Mouse (Mus musculus) mesoderm, embryonic 11.5 days (tissue): ENCODE data around the gene Plcb4.
A peak's percentile ranks its signal among the peaks of the same experiment; 100 is the strongest.

ENCODE experiments used
- DNase-seq: peaks from one replicate; pipeline ENCODE4 v3.0.0-alpha.2; 2012; ENCODE audit warnings: low read depth, low spot score

The Plcb4 gene

DNA sequence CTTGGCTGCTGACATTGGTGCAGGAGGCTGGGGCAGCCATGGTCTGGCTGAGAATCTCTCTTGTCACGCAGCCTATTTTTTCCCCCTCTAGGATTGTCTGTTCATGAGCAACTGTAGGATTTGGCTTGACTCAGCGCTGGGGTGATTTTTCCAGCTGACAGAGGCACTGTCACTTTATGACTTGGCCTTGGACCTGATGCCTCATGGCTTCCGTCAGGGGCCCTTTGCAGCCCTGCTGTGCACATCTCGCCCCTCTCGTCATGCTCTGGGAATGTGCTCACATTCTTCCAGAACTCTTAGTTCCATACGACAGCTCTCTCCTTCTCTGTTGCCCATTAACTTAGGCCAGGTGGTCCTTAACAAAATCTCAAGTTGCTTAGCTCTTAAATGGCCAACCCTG, 152.0 kb downstream of the Plcb4 start:
- peak; percentile 23 for DNase-seq

DNA sequence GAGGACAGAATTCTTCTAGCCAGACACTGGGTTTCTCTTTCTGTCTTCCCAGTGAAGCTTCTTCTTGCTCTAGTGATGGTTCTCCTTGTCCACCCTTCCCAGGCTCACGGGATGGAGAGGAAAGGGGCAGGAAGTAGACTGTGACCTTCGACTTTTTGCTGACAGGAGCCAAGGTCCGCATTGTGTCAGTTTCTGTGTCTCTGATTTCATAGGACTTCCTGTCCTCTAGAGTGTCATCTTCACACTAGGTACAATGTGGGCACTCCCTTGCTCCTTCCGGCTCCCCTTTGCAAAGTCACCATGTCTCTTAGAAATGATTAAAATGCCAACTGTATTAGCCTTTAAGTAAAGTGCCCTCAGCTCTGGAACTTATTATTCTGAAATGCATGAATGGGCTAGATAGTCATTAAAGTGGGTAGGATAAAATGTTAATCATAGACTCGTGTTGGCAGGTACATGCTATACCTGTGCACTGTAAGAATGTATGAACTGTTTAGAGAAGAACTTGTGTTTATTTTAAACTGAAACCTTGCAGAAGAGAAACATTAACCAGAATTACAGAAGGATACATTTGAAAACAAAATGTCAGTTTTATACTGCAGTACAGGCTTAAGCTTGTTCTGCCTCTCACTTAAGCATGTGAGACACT, 152.8 kb downstream of the Plcb4 start:
- DNase-seq: no peak

DNA sequence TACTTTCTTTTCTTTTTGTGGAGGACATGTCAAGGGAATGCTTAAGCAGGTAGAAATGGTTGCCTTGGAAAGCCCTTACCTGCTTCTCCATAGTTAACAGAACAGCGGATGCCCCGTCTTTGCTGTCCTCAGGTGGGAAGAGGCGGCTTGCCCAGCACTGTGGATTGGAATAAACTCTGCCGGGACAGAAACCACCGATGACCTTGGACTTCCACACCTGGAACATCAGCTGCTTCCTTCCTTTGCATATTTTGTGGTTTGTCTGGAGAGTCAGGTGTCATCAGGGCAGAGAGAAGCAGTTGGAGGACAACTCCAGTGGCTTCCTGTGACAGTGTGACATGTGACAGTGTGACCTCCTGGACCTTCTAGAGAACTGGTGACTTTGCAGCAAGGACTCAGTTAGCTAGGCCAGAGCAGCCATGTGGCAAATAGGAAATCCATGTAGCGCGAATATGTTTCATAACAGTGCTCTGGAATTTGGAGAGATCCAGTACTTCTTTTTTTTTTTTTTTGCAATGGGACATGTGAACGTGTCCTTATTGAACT, 154.0 kb downstream of the Plcb4 start:
- no peak for DNase-seq

DNA sequence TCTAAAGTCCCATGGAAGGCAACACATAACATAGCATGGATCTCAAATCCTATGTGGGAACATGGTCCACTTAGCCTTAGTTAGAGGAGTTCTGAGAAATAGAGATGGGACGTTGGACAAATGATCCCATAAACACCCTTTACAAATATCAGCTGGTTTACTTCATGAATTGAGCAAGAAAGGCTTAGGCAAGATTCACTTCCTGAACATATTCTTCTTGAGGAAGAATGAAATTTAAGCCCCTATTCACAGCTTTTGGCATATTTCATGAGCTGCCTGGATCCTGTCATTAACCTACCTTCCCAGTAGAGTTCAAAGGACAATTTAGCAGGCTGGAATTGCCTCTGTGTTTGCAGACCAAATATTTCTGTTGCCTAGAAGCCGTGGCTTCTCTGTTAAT, 161.9 kb downstream of the Plcb4 start:
- DNase-seq: no peak

DNA sequence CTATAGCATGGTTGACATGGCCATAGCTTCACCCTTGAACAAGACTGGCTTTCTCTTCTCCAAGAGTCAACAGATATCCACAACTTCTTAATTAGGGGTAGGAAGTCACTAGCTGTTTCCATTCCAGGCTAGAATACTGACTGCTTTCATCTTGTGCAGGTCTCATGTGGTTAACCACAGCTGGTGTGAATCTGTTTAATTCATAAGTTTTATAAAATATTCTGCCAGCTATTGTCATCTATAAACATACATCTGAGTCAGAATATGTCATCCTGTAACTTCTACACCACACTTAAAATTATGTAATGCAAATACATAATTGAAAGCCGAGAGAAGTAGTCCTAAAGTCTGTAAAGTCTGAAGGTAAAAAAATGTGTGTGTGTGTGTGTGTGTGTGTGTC, 164.9 kb downstream of the Plcb4 start:
- no peak for DNase-seq

DNA sequence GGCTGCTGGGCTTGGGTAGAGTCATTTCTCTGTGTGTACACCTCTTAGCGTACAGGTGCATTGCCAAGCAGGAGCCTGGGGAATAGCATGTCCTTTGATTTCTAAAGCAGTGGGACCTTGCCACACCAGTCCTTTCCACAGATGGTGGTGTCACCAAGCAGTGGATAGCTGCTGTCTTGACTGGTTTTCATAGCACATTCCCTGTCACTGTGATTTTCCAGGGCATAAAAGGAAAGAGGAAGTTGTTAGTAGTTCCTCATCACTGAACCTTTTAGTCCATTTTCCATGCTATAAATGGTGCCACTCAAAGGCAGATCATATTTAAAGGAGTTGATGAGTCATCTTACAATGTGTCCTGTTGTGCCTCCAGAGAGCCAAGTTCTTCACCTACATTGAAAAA, 165.9 kb downstream of the Plcb4 start:
- DNase-seq: no peak

DNA sequence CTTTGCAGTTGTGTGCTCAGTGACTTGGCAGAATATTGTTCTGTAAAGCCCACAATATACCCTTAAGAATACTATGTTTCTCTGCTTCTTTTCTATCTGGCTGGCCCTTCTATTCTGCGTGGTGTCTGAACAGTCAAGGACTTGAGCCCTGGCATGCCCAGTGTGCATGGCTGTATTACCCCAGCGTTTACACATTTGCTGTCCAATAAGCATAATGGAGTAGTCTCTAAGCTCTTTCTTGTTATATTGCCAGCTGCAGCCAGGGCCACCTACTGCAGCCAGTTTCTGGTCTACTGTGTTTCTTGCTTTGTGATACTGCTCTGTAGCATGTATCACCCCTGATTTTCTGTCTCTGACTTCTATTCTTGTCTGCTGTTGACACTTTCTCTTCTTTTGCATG, 166.8 kb downstream of the Plcb4 start:
- no peak for DNase-seq

DNA sequence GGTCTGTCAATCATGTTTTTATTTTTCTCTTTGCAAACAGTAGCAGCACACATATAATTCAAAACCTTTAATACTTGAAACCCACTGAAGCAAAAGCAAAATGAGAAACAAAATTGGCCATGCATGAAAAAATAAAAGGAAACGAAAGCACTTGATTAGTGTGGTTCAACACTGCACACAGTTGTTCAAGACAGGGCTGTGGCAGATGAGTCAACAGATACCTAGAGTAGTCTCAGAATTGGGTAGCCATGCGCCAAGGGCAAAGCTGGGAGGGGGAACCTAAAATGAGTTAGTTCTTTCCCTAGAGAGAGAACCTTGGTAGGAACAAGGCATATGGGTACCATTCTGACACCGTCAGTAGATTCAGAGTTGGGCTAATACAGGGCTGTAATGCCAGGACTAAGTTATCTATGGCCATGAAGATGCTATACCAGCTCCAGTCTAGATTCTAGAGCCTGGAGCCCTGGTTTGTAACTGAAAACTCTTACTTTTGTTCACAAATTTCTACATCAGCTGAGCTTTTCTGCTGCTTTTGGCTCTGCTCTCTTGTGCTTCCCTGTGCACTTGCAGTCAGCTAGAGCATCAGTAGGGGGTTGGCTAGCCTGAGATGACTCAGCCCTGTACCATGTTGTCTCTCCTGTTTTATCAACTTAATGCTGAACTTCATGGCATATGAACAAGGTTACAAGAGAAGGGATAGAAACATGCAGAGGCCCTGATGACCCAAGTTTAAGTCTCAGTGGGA, 168.0 kb downstream of the Plcb4 start:
- DNase-seq: no peak

DNA sequence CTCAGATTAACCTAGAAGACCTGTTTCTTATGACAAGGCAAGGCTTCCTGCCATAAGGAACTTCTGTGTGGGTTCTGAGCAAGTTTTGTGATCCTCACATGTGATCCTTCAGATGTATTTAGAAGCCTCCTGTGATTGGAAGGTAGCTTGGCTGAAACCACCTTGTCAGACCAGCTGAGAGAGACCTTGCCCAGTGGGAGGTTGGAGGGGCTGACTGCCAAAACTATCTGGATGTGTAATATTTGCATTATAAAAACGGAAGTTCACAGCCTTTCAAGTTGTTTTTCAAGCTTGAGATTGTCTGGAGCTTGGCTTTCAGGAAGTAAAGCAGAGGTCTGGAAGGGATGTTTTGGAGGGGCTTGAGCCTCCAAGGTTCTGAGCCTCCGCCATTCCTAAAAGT, 169.6 kb downstream of the Plcb4 start:
- DNase-seq: no peak

DNA sequence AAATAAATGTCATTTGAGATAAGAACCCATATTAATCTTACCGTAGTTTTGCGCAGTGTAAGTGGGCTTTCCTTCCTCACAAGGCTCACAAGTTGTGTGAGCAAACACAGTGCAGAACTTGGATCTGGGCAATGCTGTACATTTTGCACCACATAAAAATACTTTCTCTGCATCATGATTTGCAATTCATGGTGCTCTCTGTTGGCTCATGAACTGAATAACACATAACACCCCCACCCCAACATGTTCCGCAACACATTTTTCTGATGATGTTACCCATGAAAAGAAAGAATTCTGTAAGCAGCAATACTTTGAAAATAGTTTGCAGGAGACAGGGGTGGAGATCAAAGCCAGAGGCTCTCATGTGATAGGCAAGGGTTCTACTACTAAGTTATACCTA, 174.9 kb downstream of the Plcb4 start:
- no peak for DNase-seq

DNA sequence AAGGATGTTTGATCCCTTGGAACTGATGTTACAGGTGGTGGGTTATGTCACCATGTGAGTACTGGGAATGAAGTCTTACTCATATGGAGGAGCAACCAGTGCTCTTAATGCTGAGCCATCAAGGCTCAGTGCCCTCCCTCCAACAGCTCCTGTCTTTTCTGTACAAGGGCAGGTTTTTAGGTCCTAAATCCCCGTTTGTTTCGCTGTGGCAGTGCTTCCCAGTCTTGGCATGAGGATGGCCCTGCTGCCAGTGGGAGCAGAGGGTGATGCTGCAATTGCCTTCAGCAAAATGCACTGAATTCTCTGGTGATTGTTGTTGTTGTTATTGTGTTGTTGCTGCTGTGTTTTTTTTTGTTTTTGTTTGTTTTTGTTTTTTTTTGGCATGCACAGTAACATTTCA, 175.6 kb downstream of the Plcb4 start:
- no peak for DNase-seq

DNA sequence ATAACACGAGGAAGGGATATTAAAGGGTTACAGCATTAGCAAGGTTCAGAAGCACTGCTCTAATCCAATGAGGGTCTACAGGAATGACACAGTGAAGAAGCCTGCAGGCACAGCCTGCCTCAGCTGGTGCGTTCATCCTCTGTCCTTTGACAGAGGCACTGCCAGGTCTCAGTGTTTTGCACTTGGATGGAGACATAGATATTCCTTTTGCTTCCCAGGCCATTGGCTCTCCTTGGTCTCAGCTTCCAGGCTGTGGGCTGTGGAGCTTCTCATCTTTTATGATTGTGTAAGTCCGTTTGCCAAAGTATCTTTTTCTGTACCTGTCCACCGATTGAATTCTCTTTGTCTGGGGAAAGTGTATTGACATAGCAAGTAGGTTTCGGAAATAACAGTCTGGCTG, 177.1 kb downstream of the Plcb4 start:
- DNase-seq: no peak

DNA sequence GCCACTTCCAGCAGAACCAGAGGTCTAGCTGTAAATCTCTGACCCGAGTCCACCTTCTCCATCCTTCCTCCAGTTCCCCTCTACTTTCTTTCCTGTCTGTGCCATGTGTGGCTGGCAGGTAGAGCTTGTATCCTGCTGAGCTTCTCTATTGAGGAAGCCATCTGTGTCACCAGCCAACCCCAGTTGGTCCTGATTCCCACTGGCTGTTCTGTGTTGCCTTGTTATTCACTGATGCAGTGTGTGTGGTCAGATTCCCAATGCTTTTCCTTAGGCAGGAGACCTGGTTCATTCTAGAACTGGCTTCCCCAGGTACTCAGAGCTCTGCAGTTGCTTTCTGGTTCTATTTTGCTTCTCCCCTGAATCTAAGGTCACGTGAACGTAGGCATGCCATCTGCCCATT, 177.6 kb downstream of the Plcb4 start:
- DNase-seq: no peak

DNA sequence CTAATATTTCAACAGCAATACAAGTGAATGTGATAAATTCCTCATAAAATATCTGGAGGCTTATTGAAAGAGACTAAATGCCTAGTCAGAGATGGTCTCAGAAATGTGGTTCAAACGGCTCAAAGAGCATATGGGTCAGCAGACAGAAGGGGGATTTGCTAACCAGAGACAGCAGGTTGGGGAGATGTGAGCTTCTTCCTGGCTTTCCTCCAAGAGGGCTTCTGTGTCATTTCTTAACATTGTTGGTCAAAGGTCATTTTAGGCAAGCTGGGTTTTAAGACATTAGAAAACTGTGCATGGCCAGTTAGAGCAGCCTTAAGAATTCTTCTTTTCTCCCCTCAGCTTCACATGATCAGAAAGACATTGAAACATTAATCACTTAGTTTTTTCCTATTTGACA, 178.9 kb downstream of the Plcb4 start:
- DNase-seq: no peak

DNA sequence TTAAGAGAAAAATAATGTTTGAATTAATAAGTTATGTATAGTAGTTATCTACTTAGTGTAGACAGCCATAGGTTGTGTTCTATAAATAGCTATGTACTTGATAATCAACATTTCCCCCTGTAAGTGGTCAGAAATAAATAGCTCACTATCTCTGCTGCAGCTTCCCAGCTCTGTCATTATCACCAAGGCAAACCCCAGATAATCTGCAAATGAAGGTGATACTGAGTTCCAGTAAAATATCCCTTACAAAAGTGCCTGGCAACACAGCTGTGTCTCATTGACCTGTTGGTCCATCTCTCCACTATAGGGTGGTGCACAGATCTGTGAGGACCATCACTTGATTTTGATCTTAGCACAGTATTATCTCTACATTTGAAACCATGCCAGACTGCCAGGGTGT, 179.3 kb downstream of the Plcb4 start:
- DNase-seq: no peak

DNA sequence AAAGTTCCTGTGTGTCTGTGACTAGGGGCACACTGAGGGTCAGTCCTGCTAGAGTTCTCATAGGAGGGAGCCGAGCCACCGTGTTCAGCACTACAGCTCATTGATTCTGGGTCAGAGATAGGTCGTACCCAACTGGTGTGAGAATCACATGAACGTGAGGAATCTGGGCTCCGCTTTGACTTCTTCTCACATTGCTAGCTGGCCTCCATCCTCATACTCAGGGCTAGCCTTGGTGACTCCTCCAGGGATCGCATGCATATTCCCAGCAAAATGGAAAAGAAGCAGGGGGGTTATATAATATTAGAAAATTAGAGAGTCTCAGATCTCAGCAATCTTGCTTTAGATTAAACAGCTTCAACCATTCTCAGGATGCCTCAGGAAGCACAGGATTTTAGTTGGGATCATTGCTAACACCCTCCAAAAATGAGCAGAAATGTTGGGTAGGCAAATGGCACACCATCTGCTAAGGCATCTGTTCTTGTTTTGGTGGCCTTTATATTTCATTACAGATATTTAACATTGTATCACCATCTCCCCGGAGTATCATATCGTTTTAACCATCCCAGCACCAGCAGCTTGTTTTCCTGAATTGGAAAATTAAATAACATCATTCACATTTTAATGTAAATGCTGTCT, 180.0 kb downstream of the Plcb4 start:
- no peak for DNase-seq

DNA sequence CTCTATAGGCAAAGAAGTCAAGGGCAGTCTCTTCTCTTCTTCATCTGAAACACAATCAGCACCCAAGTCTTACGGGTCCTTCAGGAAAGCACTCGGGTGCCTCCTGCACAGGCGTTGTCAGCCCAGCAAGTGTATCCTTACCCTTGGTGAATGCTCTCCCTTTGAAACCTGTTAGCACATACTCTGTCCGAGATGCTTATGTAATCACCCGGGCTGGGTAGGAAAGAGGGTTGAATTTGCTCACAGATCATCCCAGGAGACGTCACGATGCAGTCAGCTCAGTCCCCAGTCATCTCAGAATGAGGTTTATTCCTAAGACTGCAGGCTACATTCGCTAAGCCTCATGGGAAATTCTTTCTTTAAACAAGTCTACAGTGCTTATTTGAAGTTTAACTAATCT, 184.9 kb downstream of the Plcb4 start:
- no peak for DNase-seq

DNA sequence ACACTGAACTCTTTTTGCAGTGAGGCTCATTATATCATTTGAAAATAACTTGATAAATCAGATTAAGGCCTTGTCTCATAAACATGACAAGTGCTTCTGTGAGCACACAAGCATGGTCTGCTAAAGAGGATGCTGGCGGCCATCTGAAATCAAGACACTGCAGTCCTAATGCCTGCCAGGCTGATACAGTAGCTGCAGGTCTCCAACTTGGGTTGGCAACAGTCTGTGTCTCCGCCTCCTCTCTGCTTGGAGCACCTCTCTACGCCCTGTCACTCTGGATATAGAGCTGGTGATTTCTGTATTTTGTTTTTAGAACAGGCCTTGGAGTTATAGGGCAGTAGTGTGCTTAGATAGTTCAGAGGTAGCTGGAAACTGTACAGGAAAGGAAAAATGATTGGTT, 188.1 kb downstream of the Plcb4 start:
- DNase-seq: no peak

DNA sequence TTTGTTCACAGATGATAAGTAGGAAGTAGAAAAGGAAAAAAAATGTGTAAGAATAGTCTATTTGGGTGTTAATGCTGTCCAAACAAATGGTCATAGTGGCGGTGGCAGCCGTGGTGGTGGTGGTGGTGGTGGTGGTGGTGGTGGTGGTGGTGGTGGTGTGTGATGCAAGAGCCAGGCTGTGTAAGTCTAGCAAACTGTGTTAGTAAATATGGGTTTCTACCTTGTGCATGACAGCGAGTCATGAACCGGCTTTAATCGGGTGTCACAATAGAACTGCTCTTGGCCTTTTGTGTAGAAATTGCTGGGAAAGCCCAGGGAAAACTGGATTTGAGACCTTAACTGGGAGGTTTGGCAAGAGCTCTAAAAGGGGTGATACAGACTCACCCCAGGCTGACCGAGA, 188.9 kb downstream of the Plcb4 start:
- DNase-seq: no peak

DNA sequence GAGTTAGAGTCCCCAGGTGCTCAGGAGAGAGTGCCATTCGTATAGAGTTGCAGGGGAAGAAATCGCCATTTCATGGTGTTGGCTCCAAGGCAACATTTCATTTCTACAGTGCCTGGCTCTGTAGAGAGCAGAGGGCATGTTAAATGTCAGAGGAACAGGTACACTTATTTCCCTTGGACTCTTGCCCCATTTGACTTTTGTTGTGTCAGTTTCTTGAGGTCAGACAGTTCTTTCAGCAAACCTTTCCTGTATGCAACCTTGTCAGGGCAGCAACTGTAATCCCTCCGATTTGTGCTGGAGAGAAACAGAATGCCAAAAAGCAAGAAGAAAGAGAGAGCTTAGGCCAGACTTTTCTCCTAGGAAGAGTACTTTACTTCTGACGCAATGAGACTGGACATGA, 189.4 kb downstream of the Plcb4 start:
- no peak for DNase-seq

DNA sequence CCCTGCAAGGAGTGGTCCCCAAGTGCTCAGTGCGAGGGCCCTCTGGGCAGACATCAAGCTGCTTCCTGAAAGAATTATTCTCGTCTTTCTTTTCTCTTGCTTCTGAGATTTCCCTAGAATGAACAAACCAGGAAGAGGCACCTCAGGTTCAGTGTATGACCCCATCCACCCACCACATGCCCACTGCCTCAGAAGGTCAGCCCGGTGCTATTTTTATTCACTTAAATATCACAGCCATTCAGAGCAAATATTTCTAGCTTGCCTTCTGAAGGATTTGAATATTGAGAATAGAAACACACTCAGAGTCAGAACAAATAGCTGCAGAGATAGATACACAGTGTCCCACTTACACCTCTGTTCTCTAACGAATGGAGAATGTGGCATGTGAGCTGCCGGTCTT, 193.2 kb downstream of the Plcb4 start:
- no peak for DNase-seq

DNA sequence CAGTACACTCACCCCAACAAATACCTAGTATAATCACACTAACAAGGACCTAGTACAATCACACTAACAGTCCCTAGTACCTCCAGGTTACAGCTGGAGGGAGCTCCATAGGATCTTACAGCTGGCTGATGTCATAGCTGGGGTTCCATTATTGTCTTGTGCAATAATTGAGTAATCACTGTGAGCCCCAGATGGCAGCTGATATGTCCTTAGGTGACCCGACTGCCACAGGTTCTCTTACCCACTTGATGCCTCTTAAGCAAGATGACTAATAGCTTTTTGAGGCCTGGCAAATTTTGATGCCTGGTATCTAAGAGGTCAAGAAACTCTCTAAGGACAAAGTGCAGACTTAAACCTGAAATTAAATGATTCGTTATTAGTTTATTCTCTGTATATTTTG, 194.3 kb downstream of the Plcb4 start:
- DNase-seq: no peak

DNA sequence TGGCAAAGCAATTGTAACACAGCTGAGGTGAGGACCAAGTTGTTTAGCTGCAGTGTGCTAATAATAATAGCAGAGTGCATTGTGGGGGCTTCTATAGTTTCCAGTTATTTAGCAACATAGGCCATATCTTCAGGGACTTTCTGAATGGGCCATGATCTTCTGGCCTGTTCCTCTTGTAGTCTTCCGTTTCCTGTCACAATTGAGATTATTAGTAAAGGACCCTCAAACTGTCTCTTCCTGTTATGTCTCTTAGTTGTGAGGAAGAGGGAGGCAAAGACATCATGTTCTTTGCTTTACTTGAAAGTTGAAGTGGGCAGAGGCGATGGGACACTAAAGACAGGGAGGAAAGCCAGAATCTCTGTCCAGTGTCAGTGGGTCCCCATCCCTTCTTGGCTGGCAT, 195.2 kb downstream of the Plcb4 start:
- no peak for DNase-seq
